In genomic region chr1:163725106-163725759, GRCm38 (mm10) we compare ENCODE assay signal across 10 mouse cellular contexts. TPM values are rescaled to one million over a fixed set of nuclear protein-coding genes. Genes with fewer than 3 reads are reported as not detected.
DNase-seq lines count a peak whose midpoint lies in the region; ATAC-seq and TF ChIP-seq lines count a peak whose summit lies in the region.
"Had no signal": no experiment of that assay in that cellular context is flagged by ENCODE, and none has a peak within 500 bp of the region (broad histone marks: within the 10 kb centered on the region; RNA-seq: fewer than 3 reads in every experiment).

Gene Mettl11b, minus strand, starts transcription at chr1:163725232.

- no peaks in the 10 kb centered on the region for H3K36me3 ChIP-seq in heart, embryonic 11.5 days (ENCODE audit: control insufficient read depth, insufficient read depth, low read length)
- no peaks in the 10 kb centered on the region for H3K36me3 ChIP-seq in forebrain, embryonic 10.5 days (replicated peaks)
- no peaks in the 10 kb centered on the region for H3K36me3 ChIP-seq in heart, embryonic 12.5 days
- no peaks in the 10 kb centered on the region for H3K36me3 ChIP-seq in liver, embryonic 11.5 days (ENCODE audit: control insufficient read depth, insufficient read depth, low read length)

- no peak within 1 kb of the TSS for H3K4me3 ChIP-seq in heart, embryonic 11.5 days (ENCODE audit: low read depth, low read length)
- H3K4me3 ChIP-seq in forebrain, embryonic 10.5 days: peak within 1 kb of the TSS; percentile 23; the same call in 1 of the 2 replicates
- H3K4me3 ChIP-seq in heart, embryonic 12.5 days: no peak within 1 kb of the TSS
- no peak within 1 kb of the TSS for H3K4me3 ChIP-seq in cerebellum, adult 2 months (replicated peaks; ENCODE audit: insufficient read depth, low read depth, low read length)
- no peak within 1 kb of the TSS for H3K4me3 ChIP-seq in liver, embryonic 11.5 days (ENCODE audit: low read depth, low read length)

- no peak for TF ChIP-seq POLR2A in cerebellum, adult 2 months (IDR thresholded peaks at IDR 0.05; ENCODE audit: borderline replicate concordance, insufficient read depth, low read length)

- H3K9me3 ChIP-seq in heart, embryonic 11.5 days (replicated peaks; ENCODE audit: control insufficient read depth, low read length): no peaks in the 10 kb centered on the region
- no peaks in the 10 kb centered on the region for H3K9me3 ChIP-seq in forebrain, embryonic 10.5 days
- H3K9me3 ChIP-seq in heart, embryonic 12.5 days (replicated peaks): no peaks in the 10 kb centered on the region; the same call in 1 of the 2 replicates
- H3K9me3 ChIP-seq in liver, embryonic 11.5 days (ENCODE audit: control insufficient read depth, low read length): no peaks in the 10 kb centered on the region

- H3K4me2 ChIP-seq in heart, embryonic 11.5 days: no peak within 1 kb of the TSS
- 0 out of 2 replicates have a peak within 1 kb of the TSS, but pooled peaks have one; percentile 6 for H3K4me2 ChIP-seq in heart, embryonic 12.5 days
- no peak within 1 kb of the TSS for H3K4me2 ChIP-seq in liver, embryonic 11.5 days

- no peak for ATAC-seq in heart, embryonic 11.5 days (replicated peaks; ENCODE audit: insufficient number of reproducible peaks, low FRiP score, low TSS enrichment)
- no peak for ATAC-seq in heart, embryonic 12.5 days (ENCODE audit: insufficient number of reproducible peaks, low FRiP score)
- ATAC-seq in liver, embryonic 11.5 days (replicated peaks; ENCODE audit: low FRiP score): no peak

- H3K27me3 ChIP-seq in heart, embryonic 11.5 days (ENCODE audit: control insufficient read depth, insufficient read depth, low read length): no peaks in the 10 kb centered on the region
- no peaks in the 10 kb centered on the region for H3K27me3 ChIP-seq in forebrain, embryonic 10.5 days (ENCODE audit: poor library complexity, severe bottlenecking)
- H3K27me3 ChIP-seq in heart, embryonic 12.5 days (replicated peaks): no peaks in the 10 kb centered on the region
- no peaks in the 10 kb centered on the region for H3K27me3 ChIP-seq in cerebellum, adult 2 months (ENCODE audit: control insufficient read depth, insufficient read depth, low read length)
- H3K27me3 ChIP-seq in liver, embryonic 11.5 days (replicated peaks; ENCODE audit: control insufficient read depth, insufficient read depth, low read length): no peaks in the 10 kb centered on the region

- TF ChIP-seq CTCF in cerebellum, adult 2 months (IDR thresholded peaks at IDR 0.05; ENCODE audit: borderline replicate concordance, insufficient read depth, low read depth, low read length): no peak

- H3K4me1 ChIP-seq in heart, embryonic 11.5 days (ENCODE audit: control insufficient read depth, insufficient read depth, low read length): no peaks in the 10 kb centered on the region
- peaks cover 22% of the 10 kb centered on the region for H3K4me1 ChIP-seq in forebrain, embryonic 10.5 days
- H3K4me1 ChIP-seq in heart, embryonic 12.5 days (replicated peaks): peaks cover 6% of the 10 kb centered on the region
- no peaks in the 10 kb centered on the region for H3K4me1 ChIP-seq in cerebellum, adult 2 months (ENCODE audit: control insufficient read depth, insufficient read depth, low read length)
- no peaks in the 10 kb centered on the region for H3K4me1 ChIP-seq in liver, embryonic 11.5 days (replicated peaks; ENCODE audit: control insufficient read depth, insufficient read depth, low read length)

- 49% methylated on average over 9 of the region's 9 CpGs for WGBS in heart, embryonic 11.5 days (ENCODE audit: insufficient replicate concordance)
- WGBS in forebrain, embryonic 10.5 days: 56% methylated on average over 9 of the region's 9 CpGs
- 47% methylated on average over 9 of the region's 9 CpGs for WGBS in heart, embryonic 12.5 days
- 18% methylated on average over 9 of the region's 9 CpGs for WGBS in cerebellum, adult 2 months
- WGBS in liver, embryonic 11.5 days: 65% methylated on average over 9 of the region's 9 CpGs

- no peak within 1 kb of the TSS for H3K9ac ChIP-seq in heart, embryonic 11.5 days (ENCODE audit: low read depth, low read length)
- H3K9ac ChIP-seq in heart, embryonic 12.5 days: no peak within 1 kb of the TSS
- H3K9ac ChIP-seq in liver, embryonic 11.5 days (ENCODE audit: low read depth, low read length): no peak within 1 kb of the TSS
- H3K9ac ChIP-seq: liver, embryonic 14.5 days had no signal

- H3K27ac ChIP-seq in heart, embryonic 11.5 days (ENCODE audit: low read depth, low read length): no peak within 1 kb of the TSS
- peak within 1 kb of the TSS; percentile 79 for H3K27ac ChIP-seq in forebrain, embryonic 10.5 days
- H3K27ac ChIP-seq in heart, embryonic 12.5 days (ENCODE audit: poor library complexity, severe bottlenecking): no peak within 1 kb of the TSS
- no peak within 1 kb of the TSS for H3K27ac ChIP-seq in cerebellum, adult 2 months (ENCODE audit: insufficient read depth, low read length)
- H3K27ac ChIP-seq in liver, embryonic 11.5 days (ENCODE audit: low read depth, low read length): no peak within 1 kb of the TSS
- H3K27ac ChIP-seq: liver, embryonic 14.5 days had no signal

- peak; percentile 95 for DNase-seq in heart, adult 11 months
- DNase-seq in forebrain, embryonic 10.5 days (ENCODE audit: extremely low spot score, low spot score): no peak
- peak; percentile 3 for DNase-seq in lung, postnatal 36 days
- DNase-seq in urinary bladder, adult 2 months (ENCODE audit: low spot score): no peak
- DNase-seq in cerebellum, adult 2 months: no peak
- no peak for DNase-seq in liver, embryonic 11.5 days (ENCODE audit: low spot score)
- DNase-seq: adrenal gland, adult 2 months had no signal

RNA-seq across cellular contexts. Expression of gene Mettl11b, which starts in this region (rescaled TPM):
- 0.09 TPM in 1 of 2 replicates, not detected in the other for polyA plus RNA-seq in heart, embryonic 11.5 days (2014; fragmentation: Nextera tagmentation; extraction: Ambion mirVana)
- 0.36 and 0.58 TPM in 2 replicates for polyA plus RNA-seq in forebrain, embryonic 10.5 days (2016; fragmentation: Nextera tagmentation; extraction: Ambion mirVana)
- polyA plus RNA-seq in heart, embryonic 12.5 days (2016; fragmentation: Nextera tagmentation; extraction: Ambion mirVana): 0.13 TPM in 1 of 2 replicates, not detected in the other
- polyA plus RNA-seq in urinary bladder, adult 2 months (2012; rRNA removed): not detected in 2 replicates
- 0.10 and 0.22 TPM in 2 replicates for polyA plus RNA-seq in cerebellum, adult 2 months (2012; rRNA removed)
- polyA plus RNA-seq in liver, embryonic 11.5 days (2014; fragmentation: Nextera tagmentation; extraction: Ambion mirVana): not detected in 2 replicates
- polyA plus RNA-seq: adrenal gland, adult 2 months; liver, embryonic 14.5 days had no signal

Comparison
In these comparisons a context has a peak if more than half of its experiments do, and no peak if none do; other contexts are left out.
1. DNase-seq: peak in heart, adult 11 months (single experiment) and lung, postnatal 36 days (single experiment); none in forebrain, embryonic 10.5 days (single experiment), urinary bladder, adult 2 months (single experiment), cerebellum, adult 2 months (0 of 2) and liver, embryonic 11.5 days (single experiment).